23 mouse cellular contexts compared by ENCODE assay signal in genomic region chr10:127214422-127214803, GRCm38 (mm10). TPM values are rescaled to one million over a fixed set of nuclear protein-coding genes. Genes with fewer than 3 reads are reported as not detected.
DNase-seq lines count a peak whose midpoint lies in the region; ATAC-seq and TF ChIP-seq lines count a peak whose summit lies in the region.
"Had no signal": no experiment of that assay in that cellular context is flagged by ENCODE, and none has a peak within 500 bp of the region (broad histone marks: within the 10 kb centered on the region; RNA-seq: fewer than 3 reads in every experiment).

No protein-coding gene starts in this region.

- no peak for TF ChIP-seq CTCF in stomach, postnatal 0 days (IDR thresholded peaks at IDR 0.05; ENCODE audit: low read depth)

- no peak overlapping the region for H3K4me2 ChIP-seq in liver, embryonic 12.5 days
- H3K4me2 ChIP-seq in stomach, postnatal 0 days (replicated peaks; ENCODE audit: low read depth), result no peak overlapping the region
- H3K4me2 ChIP-seq: embryonic facial prominence, embryonic 13.5 days; forebrain, embryonic 12.5 days; forebrain, embryonic 15.5 days; heart, embryonic 11.5 days; hindbrain, embryonic 12.5 days; hindbrain, embryonic 15.5 days had no signal

- H3K36me3 ChIP-seq in liver, embryonic 12.5 days, result peaks cover 5% of the 10 kb centered on the region; the same call in 1 of the 2 replicates
- H3K36me3 ChIP-seq in stomach, postnatal 0 days (ENCODE audit: control insufficient read depth, insufficient read depth, low read length), result no peaks in the 10 kb centered on the region
- no peaks in the 10 kb centered on the region for H3K36me3 ChIP-seq in heart, embryonic 10.5 days
- H3K36me3 ChIP-seq: embryonic facial prominence, embryonic 10.5 days; embryonic facial prominence, embryonic 13.5 days; forebrain, embryonic 12.5 days; forebrain, embryonic 15.5 days; hindbrain, embryonic 12.5 days; hindbrain, embryonic 15.5 days had no signal

- H3K9ac ChIP-seq in liver, embryonic 12.5 days, result no peak overlapping the region
- H3K9ac ChIP-seq in stomach, postnatal 0 days (ENCODE audit: low read length), result no peak overlapping the region
- H3K9ac ChIP-seq: embryonic facial prominence, embryonic 13.5 days; forebrain, embryonic 12.5 days; forebrain, embryonic 15.5 days; hindbrain, embryonic 12.5 days; hindbrain, embryonic 15.5 days had no signal

- H3K4me3 ChIP-seq in liver, embryonic 12.5 days, result no peak overlapping the region
- no peak overlapping the region for H3K4me3 ChIP-seq in stomach, postnatal 0 days (ENCODE audit: low read depth, low read length)
- H3K4me3 ChIP-seq in heart, embryonic 10.5 days, result no peak overlapping the region
- H3K4me3 ChIP-seq: embryonic facial prominence, embryonic 10.5 days; embryonic facial prominence, embryonic 13.5 days; erythroblast, embryonic 14.5 days; forebrain, embryonic 12.5 days; forebrain, embryonic 15.5 days; heart, adult 2 months; hindbrain, embryonic 12.5 days; hindbrain, embryonic 15.5 days had no signal

- peaks cover 48% of the 10 kb centered on the region for H3K4me1 ChIP-seq in liver, embryonic 12.5 days
- 0 out of 2 replicates have a peak, but pooled peaks cover 3% of the 10 kb centered on the region for H3K4me1 ChIP-seq in stomach, postnatal 0 days (replicated peaks; ENCODE audit: control insufficient read depth, insufficient read depth)
- peaks cover 18% of the 10 kb centered on the region for H3K4me1 ChIP-seq in heart, embryonic 10.5 days

- no peak for ATAC-seq in liver, embryonic 12.5 days
- ATAC-seq in stomach, postnatal 0 days (ENCODE audit: low FRiP score, low TSS enrichment), result peak; percentile 53
- ATAC-seq: forebrain, embryonic 15.5 days; Patski had no signal

- WGBS in liver, embryonic 12.5 days (ENCODE audit: insufficient replicate concordance), result 42% methylated on average over 1 of the region's 1 CpGs
- whole genome bisulfite sequencing in stomach, postnatal 0 days, result 24% methylated on average over 1 of the region's 1 CpGs
- WGBS in heart, embryonic 10.5 days, result 65% methylated on average over 1 of the region's 1 CpGs

- DNase-seq in liver (no peak), adipocyte (ENCODE audit: low spot score) (peak; percentile 31)
- DNase-seq in stomach, postnatal 0 days (ENCODE audit: low spot score), result no peak
- no peak for DNase-seq in heart, embryonic 10.5 days (ENCODE audit: low spot score)
- no peak for DNase-seq in gastrocnemius, postnatal 25 days
- DNase-seq: adrenal gland, adult 2 months; adrenal gland, postnatal 14 days; cerebellum, adult 11 months; cerebellum, adult 2 months; cerebellum, postnatal 36 days; embryo, embryonic 11 days; gastrocnemius, postnatal 36 days; heart, adult 2 months had no signal

- H3K27ac ChIP-seq in liver, embryonic 12.5 days, result peak overlapping the region; percentile 23; the same call in 1 of the 2 replicates
- peak overlapping the region; percentile 0; the same call in 1 of the 2 replicates for H3K27ac ChIP-seq in stomach, postnatal 0 days (replicated peaks)
- no peak overlapping the region for H3K27ac ChIP-seq in heart, embryonic 10.5 days
- H3K27ac ChIP-seq: embryonic facial prominence, embryonic 10.5 days; embryonic facial prominence, embryonic 13.5 days; forebrain, embryonic 12.5 days; forebrain, embryonic 15.5 days; heart, adult 2 months; hindbrain, embryonic 12.5 days; hindbrain, embryonic 15.5 days had no signal

- no peak for TF ChIP-seq EP300 in stomach, postnatal 0 days (optimal IDR thresholded peaks at IDR 0.05)

- no peaks in the 10 kb centered on the region for H3K9me3 ChIP-seq in liver, embryonic 12.5 days (replicated peaks)
- no peaks in the 10 kb centered on the region for H3K9me3 ChIP-seq in stomach, postnatal 0 days (ENCODE audit: control insufficient read depth, low read length)
- no peaks in the 10 kb centered on the region for H3K9me3 ChIP-seq in heart, embryonic 10.5 days
- H3K9me3 ChIP-seq: embryonic facial prominence, embryonic 10.5 days; embryonic facial prominence, embryonic 13.5 days; forebrain, embryonic 12.5 days; forebrain, embryonic 15.5 days; hindbrain, embryonic 12.5 days; hindbrain, embryonic 15.5 days had no signal

- H3K27me3 ChIP-seq in liver, embryonic 12.5 days (replicated peaks), result no peaks in the 10 kb centered on the region
- no peaks in the 10 kb centered on the region for H3K27me3 ChIP-seq in stomach, postnatal 0 days (ENCODE audit: control insufficient read depth, insufficient read depth, low read length)
- H3K27me3 ChIP-seq in heart, embryonic 10.5 days (ENCODE audit: insufficient read depth, poor library complexity, severe bottlenecking), result no peaks in the 10 kb centered on the region
- H3K27me3 ChIP-seq: embryonic facial prominence, embryonic 13.5 days; forebrain, embryonic 15.5 days; hindbrain, embryonic 12.5 days; hindbrain, embryonic 15.5 days; Patski had no signal

RNA-seq across cellular contexts. Expression of gene Pip4k2c, which starts 3.0 kb away (rescaled TPM):
- polyA plus RNA-seq in liver, embryonic 12.5 days (2016; fragmentation: Nextera tagmentation; extraction: Ambion mirVana), result 44.7 and 50.0 TPM in 2 replicates
- 23.2 and 26.0 TPM in 2 replicates for polyA plus RNA-seq in stomach, postnatal 0 days (2015; fragmentation: Nextera tagmentation; extraction: Ambion mirVana)
- 27.9 and 29.3 TPM in 2 replicates for polyA plus RNA-seq in heart, embryonic 10.5 days (2016; fragmentation: Nextera tagmentation; extraction: Ambion mirVana)
- total RNA-seq in gastrocnemius, postnatal 25 days (2021), result 1 to 10 TPM; 4.7 to 6.9 TPM

RNA-seq across cellular contexts. Expression of gene Dtx3, which starts 18.9 kb away (rescaled TPM):
- 33.2 and 36.9 TPM in 2 replicates for polyA plus RNA-seq in liver, embryonic 12.5 days (2016; fragmentation: Nextera tagmentation; extraction: Ambion mirVana)
- polyA plus RNA-seq in stomach, postnatal 0 days (2015; fragmentation: Nextera tagmentation; extraction: Ambion mirVana), result 27.8 and 32.9 TPM in 2 replicates
- polyA plus RNA-seq in heart, embryonic 10.5 days (2016; fragmentation: Nextera tagmentation; extraction: Ambion mirVana), result 78.4 and 91.4 TPM in 2 replicates
- total RNA-seq in gastrocnemius, postnatal 25 days (2021), result 10 to 100 TPM; 18.9 to 19.6 TPM

RNA-seq across cellular contexts. Expression of gene Arhgef25, which starts 24.5 kb away (rescaled TPM):
- 14.3 and 17.4 TPM in 2 replicates for polyA plus RNA-seq in liver, embryonic 12.5 days (2016; fragmentation: Nextera tagmentation; extraction: Ambion mirVana)
- 25.3 and 29.7 TPM in 2 replicates for polyA plus RNA-seq in stomach, postnatal 0 days (2015; fragmentation: Nextera tagmentation; extraction: Ambion mirVana)
- polyA plus RNA-seq in heart, embryonic 10.5 days (2016; fragmentation: Nextera tagmentation; extraction: Ambion mirVana), result 21.4 and 28.8 TPM in 2 replicates
- 1 to 10 TPM; 8.7 to 9.3 TPM for total RNA-seq in gastrocnemius, postnatal 25 days (2021)

RNA-seq across cellular contexts. Expression of gene Slc26a10, which starts 34.0 kb away (rescaled TPM):
- 3.0 and 3.6 TPM in 2 replicates for polyA plus RNA-seq in liver, embryonic 12.5 days (2016; fragmentation: Nextera tagmentation; extraction: Ambion mirVana)
- polyA plus RNA-seq in stomach, postnatal 0 days (2015; fragmentation: Nextera tagmentation; extraction: Ambion mirVana), result 0.70 and 0.76 TPM in 2 replicates
- polyA plus RNA-seq in heart, embryonic 10.5 days (2016; fragmentation: Nextera tagmentation; extraction: Ambion mirVana), result 9.2 and 12.9 TPM in 2 replicates
- total RNA-seq in gastrocnemius, postnatal 25 days (2021), result 1 to 10 TPM; 3.3 to 6.5 TPM
- polyA plus RNA-seq: erythroblast, embryonic 14.5 days had no signal

RNA-seq across cellular contexts. Expression of gene Kif5a, which starts 48.7 kb away (rescaled TPM):
- 0.08 and 0.12 TPM in 2 replicates for polyA plus RNA-seq in liver, embryonic 12.5 days (2016; fragmentation: Nextera tagmentation; extraction: Ambion mirVana)
- polyA plus RNA-seq in stomach, postnatal 0 days (2015; fragmentation: Nextera tagmentation; extraction: Ambion mirVana), result 2.2 and 2.3 TPM in 2 replicates
- polyA plus RNA-seq in heart, embryonic 10.5 days (2016; fragmentation: Nextera tagmentation; extraction: Ambion mirVana), result 0.41 and 1.4 TPM in 2 replicates
- total RNA-seq in gastrocnemius, postnatal 25 days (2021), result under 1 TPM; 0.18 to 0.62 TPM
